Mouse (Mus musculus) hindbrain, embryonic 14.5 days (tissue): ENCODE measurements around the gene Tll2. TPM values are rescaled to one million over a fixed set of nuclear protein-coding genes. Genes with fewer than 3 reads are reported as not detected.
A peak's percentile ranks its signal among the peaks of the same experiment; 100 is the strongest.

Experiments used
- ATAC-seq: fragments of 200-750 bp; cut with Nextera tagmentation; 2 replicates; pipeline ENCODE4 v1.8.0; 2017; ENCODE audit warnings: moderate number of reproducible peaks, mild to moderate bottlenecking, moderate TSS enrichment, moderate library complexity; ENCODE audit not compliant: low FRiP score
- DNase-seq: peaks from one replicate; pipeline ENCODE4 v3.0.0-alpha.2; 2015; ENCODE audit warnings: low spot score
- H3K27ac ChIP-seq: fragments of 300-500 bp; sonication (generic); 2 replicates; pipeline ENCODE4 v1.5.1; 2014; ENCODE audit warnings: mild to moderate bottlenecking, moderate library complexity
- H3K27me3 ChIP-seq: fragments of 300-500 bp; sonication (generic); 2 replicates; pipeline ENCODE4 v1.6.1; 2014; ENCODE audit warnings: mild to moderate bottlenecking, low read length, mixed read lengths; ENCODE audit not compliant: control insufficient read depth, insufficient read depth
- H3K36me3 ChIP-seq: fragments of 300-500 bp; sonication (generic); replicated peaks from 2 replicates; pipeline ENCODE4 v1.6.1; 2014; ENCODE audit not compliant: control insufficient read depth, insufficient read depth
- H3K4me1 ChIP-seq: fragments of 300-500 bp; sonication (generic); replicated peaks from 2 replicates; pipeline ENCODE4 v1.6.1; 2014; ENCODE audit warnings: antibody characterized with exemption, low read length, mixed read lengths; ENCODE audit not compliant: control insufficient read depth, insufficient read depth
- H3K4me2 ChIP-seq: fragments of 300-500 bp; sonication (generic); replicated peaks from 2 replicates; pipeline ENCODE4 v1.6.1; 2014; ENCODE audit warnings: mild to moderate bottlenecking, moderate library complexity
- H3K4me3 ChIP-seq: fragments of 300-500 bp; sonication (generic); replicated peaks from 2 replicates; pipeline ENCODE4 v1.5.1; 2014; ENCODE audit warnings: mild to moderate bottlenecking, low read length
- H3K9ac ChIP-seq: fragments of 300-500 bp; sonication (generic); 2 replicates; pipeline ENCODE4 v1.6.1; 2014
- H3K9me3 ChIP-seq: fragments of 300-500 bp; sonication (generic); 2 replicates; pipeline ENCODE4 v1.6.1; 2016; ENCODE audit warnings: low read length; ENCODE audit not compliant: control insufficient read depth
- WGBS: fragments of 180-500 bp; shearing (Covaris S2); extraction: QIAGEN DNeasy Blood & Tissue Kit; methylation state at CpG from one replicate; pipeline ENCODE4 v1.1.7; 2014; 5-methylcytosine and 5-hydroxymethylcytosine counted together
- polyA plus RNA-seq: library from polyadenylated mRNA; unstranded; fragments of >200 nt; fragmentation: Nextera tagmentation; extraction: Ambion mirVana; gene quantifications from 2 replicates; pipeline ENCODE4 v1.2.1, GENCODE M21; 2014

Tll2 gene
- 0.59 and 1.3 TPM in 2 replicates for polyA plus RNA-seq

DNA sequence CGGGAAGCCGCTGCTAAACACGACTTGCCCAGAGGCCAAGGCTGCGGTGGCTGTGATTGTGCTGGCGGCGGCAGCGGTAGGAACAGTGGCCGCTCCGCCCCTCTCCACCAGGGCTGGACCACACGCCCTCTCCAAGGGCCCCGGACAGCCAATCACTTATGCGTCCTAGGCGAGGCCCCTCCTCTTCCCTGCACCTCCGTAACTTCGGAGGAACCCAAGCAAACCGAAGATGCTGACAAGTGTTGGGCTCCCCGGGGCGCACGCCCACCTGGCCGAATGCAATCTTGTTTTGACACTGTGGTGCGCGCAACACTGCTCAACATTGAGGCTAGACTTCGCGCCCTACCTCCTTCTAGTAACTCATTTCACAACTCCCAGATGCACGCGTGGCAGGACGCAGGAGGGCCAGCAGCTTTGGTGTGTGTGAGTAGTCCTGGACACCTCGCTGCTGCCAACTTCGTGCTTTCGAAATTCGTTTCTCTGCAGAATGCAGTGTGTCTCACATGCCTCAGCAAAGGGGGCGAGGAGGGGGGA, at the start of gene Tll2:
Gene Tll2, minus strand, starts transcription at position 25 of the 534 bp plus-strand sequence.
- H3K4me2 ChIP-seq, result peak within 1 kb of the TSS; percentile 98
- peak within 1 kb of the TSS; percentile 58 for H3K9ac ChIP-seq
- peaks cover 16% of the 10 kb centered on the region for H3K4me1 ChIP-seq
- H3K9me3 ChIP-seq, result no peaks in the 10 kb centered on the region
- WGBS, result 1% methylated on average over 32 of the region's 32 CpGs
- peaks cover 30% of the 10 kb centered on the region for H3K27me3 ChIP-seq
- DNase-seq, result peak; percentile 50
- H3K27ac ChIP-seq, result no peak within 1 kb of the TSS
- H3K36me3 ChIP-seq, result peaks cover 8% of the 10 kb centered on the region; the same call in 1 of the 2 replicates
- peak within 1 kb of the TSS; percentile 41 for H3K4me3 ChIP-seq
- ATAC-seq, result peak; percentile 90

DNA sequence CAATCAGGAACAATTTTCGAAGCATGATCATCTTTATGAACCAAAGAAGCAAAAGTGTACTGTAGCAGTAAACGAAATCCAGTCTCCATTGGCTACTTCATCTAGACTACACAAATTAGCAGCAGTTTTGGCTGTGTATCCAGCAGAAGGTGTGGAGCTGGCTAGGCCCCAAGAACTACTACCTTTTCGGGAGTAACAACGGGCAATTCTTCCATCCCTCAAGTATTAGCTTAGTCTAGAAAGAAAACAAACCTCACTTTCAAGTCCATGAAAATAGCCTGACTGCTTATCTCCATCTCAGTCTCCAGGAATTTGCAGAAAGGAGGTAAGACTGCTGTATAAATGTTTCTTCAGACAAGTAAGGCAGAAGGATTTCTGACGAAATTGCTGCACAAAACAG, 47.9 kb upstream of the Tll2 start:
- H3K4me2 ChIP-seq, result no peak overlapping the region
- no peaks in the 10 kb centered on the region for H3K27me3 ChIP-seq
- H3K36me3 ChIP-seq, result no peaks in the 10 kb centered on the region; the same call in 1 of the 2 replicates
- H3K27ac ChIP-seq, result no peak overlapping the region
- H3K4me3 ChIP-seq, result no peak overlapping the region
- WGBS, result 94% methylated on average over 5 of the region's 5 CpGs
- no peak overlapping the region for H3K9ac ChIP-seq
- no peaks in the 10 kb centered on the region for H3K4me1 ChIP-seq
- ATAC-seq, result no peak
- no peaks in the 10 kb centered on the region for H3K9me3 ChIP-seq
- no peak for DNase-seq

DNA sequence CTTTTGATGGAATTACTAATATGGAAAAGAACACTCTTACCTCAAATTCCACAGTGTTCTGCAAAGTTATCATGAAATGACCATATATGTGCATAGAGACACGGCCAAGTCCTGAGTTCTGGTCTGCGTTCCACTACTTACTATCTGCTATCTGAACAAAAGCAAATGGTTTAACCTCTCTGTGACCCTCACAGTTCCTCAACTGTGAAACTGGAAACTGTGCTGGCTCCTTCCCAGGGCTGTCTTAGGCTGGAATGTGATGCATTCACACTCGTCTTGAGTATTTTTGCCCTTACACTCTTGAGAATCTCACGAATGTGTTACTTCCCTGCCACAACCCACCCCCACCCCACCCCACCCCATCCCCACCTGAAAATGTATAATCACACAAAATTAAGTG, 42.3 kb upstream of the Tll2 start:
- no peaks in the 10 kb centered on the region for H3K4me1 ChIP-seq
- no peak overlapping the region for H3K27ac ChIP-seq
- no peak overlapping the region for H3K4me3 ChIP-seq
- no peaks in the 10 kb centered on the region for H3K9me3 ChIP-seq
- DNase-seq (no peak), ATAC-seq (no peak)
- peaks cover 21% of the 10 kb centered on the region for H3K36me3 ChIP-seq
- H3K9ac ChIP-seq, result no peak overlapping the region
- no peak overlapping the region for H3K4me2 ChIP-seq
- WGBS, result 84% methylated on average over 4 of the region's 4 CpGs
- H3K27me3 ChIP-seq, result no peaks in the 10 kb centered on the region

DNA sequence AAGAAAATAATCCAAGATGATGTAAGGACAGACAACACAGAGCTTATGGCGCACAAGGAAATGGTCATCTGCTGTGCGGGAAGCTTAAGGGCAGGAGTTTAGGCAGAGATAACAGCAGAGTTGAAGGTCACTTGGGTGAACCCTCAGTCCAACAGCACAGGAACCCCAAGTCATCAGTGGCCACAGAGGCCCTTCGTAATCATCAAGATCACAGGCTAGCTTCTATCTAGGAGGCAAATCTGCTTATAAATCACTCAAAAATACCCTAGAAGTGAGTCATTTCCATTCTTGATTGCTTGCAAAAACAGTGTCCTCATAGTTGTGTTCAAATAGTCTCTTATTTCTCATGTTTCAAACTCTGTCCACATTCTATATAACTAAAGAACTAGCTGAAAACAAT, 41.6 kb upstream of the Tll2 start:
- Histone ChIP-seq H3K9me3 (no peaks in the 10 kb centered on the region), H3K9ac (no peak overlapping the region), H3K36me3 (peaks cover 25% of the 10 kb centered on the region), H3K4me1 (no peaks in the 10 kb centered on the region), H3K4me2 (no peak overlapping the region), H3K4me3 (no peak overlapping the region), H3K27me3 (no peaks in the 10 kb centered on the region), H3K27ac (no peak overlapping the region)
- no peak for ATAC-seq
- 97% methylated on average over 3 of the region's 3 CpGs for WGBS
- no peak for DNase-seq

DNA sequence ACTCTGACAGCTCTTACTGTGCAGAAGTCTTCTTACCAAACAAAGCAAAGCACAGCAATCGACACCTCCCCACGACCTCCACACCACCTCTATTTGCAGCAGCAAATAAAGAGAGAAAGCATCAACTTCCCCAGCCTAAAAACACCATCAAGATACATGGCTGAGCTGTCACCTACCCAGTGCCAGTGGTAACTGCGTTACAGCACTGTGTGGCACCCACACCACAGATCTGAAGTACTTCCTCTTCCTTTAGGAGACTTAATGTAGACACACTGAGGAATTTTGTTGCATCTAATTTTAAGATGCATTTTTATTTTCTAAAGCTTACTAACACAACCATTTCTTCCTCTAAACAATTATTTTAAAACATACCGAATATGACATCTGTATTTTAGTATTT, 39.6 kb upstream of the Tll2 start:
- Histone ChIP-seq H3K4me3 (no peak overlapping the region), H3K9ac (no peak overlapping the region), H3K27ac (no peak overlapping the region), H3K4me2 (no peak overlapping the region), H3K4me1 (no peaks in the 10 kb centered on the region), H3K36me3 (peaks cover 45% of the 10 kb centered on the region), H3K9me3 (no peaks in the 10 kb centered on the region), H3K27me3 (no peaks in the 10 kb centered on the region)
- 88% methylated on average over 4 of the region's 4 CpGs for WGBS
- ATAC-seq (no peak), DNase-seq (no peak)

DNA sequence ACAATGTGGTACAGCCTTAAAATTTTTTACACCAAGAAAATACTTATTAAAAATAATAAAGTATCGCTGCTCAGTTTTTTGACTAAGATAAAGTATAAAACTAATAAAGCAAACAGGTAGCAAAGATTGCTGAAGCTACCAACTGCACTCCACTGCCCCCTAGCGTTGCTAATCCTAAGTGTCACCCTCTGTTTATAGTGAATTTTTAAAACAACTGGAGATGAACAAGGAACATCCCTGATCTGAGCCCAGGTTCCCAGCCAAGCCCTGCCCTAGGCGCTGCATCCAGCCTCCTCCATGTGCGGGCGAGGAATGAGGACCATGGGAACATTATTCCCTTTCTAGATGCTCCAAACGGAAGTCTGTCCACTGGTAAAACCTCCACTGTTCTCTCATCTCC, 37.9 kb upstream of the Tll2 start:
- no peak overlapping the region for H3K4me2 ChIP-seq
- no peaks in the 10 kb centered on the region for H3K9me3 ChIP-seq
- WGBS, result 65% methylated on average over 6 of the region's 6 CpGs
- ATAC-seq, result no peak
- no peaks in the 10 kb centered on the region for H3K27me3 ChIP-seq
- H3K4me1 ChIP-seq, result no peaks in the 10 kb centered on the region
- H3K9ac ChIP-seq, result no peak overlapping the region
- peak; percentile 86 for DNase-seq
- H3K36me3 ChIP-seq, result peaks cover 60% of the 10 kb centered on the region
- no peak overlapping the region for H3K4me3 ChIP-seq
- no peak overlapping the region for H3K27ac ChIP-seq

DNA sequence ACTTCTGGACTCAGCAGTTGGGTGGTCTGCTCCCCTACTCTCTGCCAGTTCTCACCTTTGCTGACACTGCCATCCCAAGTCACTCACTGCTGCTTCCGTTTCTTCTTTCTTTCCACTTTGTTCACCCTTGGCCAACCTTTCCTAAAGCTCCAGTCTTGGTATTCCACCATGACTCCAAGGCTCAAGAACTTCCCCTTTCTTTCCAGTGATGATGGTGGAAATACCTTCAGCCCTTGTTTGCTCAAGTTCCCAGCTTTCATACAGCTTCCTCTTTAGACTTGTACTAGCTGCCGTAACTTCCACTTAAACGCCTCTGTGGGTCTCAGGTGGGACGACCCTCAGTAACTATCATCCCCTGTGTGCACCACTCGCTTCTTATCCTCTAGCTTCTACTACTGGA, 35.4 kb upstream of the Tll2 start:
- Histone ChIP-seq H3K9ac (no peak overlapping the region), H3K4me3 (no peak overlapping the region), H3K36me3 (peaks cover 79% of the 10 kb centered on the region), H3K27ac (no peak overlapping the region), H3K9me3 (no peaks in the 10 kb centered on the region), H3K4me2 (no peak overlapping the region), H3K4me1 (no peaks in the 10 kb centered on the region), H3K27me3 (no peaks in the 10 kb centered on the region)
- WGBS, result 94% methylated on average over 5 of the region's 5 CpGs
- DNase-seq, result no peak
- ATAC-seq, result no peak

DNA sequence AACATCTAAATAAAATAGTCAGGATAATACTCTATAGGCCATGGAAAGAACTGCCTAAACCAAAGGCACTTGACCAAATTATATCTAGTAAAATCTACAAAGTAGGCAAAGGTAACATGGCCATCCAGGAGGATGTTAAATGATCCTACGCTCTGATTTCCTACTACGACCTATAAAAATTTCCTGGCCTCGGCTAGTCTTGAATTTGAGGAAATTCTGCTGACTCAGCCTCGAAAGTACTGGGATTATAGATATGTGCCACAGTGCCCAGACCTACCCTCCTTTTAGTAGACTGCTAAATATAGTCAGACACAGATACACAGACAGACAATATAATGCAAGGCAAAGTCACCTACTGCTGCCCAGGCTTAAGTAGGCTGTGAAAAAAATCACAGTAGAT, 27.1 kb upstream of the Tll2 start:
- ATAC-seq (no peak), DNase-seq (no peak)
- H3K27ac ChIP-seq, result no peak overlapping the region
- H3K9ac ChIP-seq, result no peak overlapping the region
- 95% methylated on average over 4 of the region's 4 CpGs for WGBS
- no peaks in the 10 kb centered on the region for H3K27me3 ChIP-seq
- H3K36me3 ChIP-seq, result peaks cover 77% of the 10 kb centered on the region
- no peaks in the 10 kb centered on the region for H3K9me3 ChIP-seq
- no peak overlapping the region for H3K4me3 ChIP-seq
- H3K4me2 ChIP-seq, result no peak overlapping the region
- H3K4me1 ChIP-seq, result no peaks in the 10 kb centered on the region

DNA sequence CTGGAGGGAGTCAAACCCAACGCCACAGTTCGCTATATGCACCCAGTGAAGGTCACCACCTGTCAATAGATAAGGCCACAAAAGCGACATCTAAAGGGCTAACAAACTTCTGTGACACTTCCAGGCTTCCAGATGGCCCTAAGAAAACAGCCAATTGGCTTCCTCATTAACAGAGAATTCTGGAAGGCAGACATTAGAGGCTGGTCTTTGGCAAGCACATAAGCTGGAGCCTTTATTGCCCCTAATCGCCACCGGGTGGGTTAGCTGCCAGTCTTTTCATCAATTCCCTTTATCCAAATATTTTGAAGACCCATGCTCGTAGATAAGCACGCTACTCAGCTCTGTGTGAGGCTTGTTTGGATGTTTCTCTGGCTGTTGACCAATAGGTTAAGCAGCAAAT, 1.7 kb upstream of the Tll2 start:
- DNase-seq (no peak), ATAC-seq (no peak)
- H3K9ac ChIP-seq, result no peak overlapping the region
- no peak overlapping the region for H3K4me3 ChIP-seq
- peaks cover 10% of the 10 kb centered on the region for H3K36me3 ChIP-seq
- WGBS, result 62% methylated on average over 7 of the region's 7 CpGs
- H3K4me1 ChIP-seq, result peaks cover 16% of the 10 kb centered on the region
- no peaks in the 10 kb centered on the region for H3K9me3 ChIP-seq
- H3K4me2 ChIP-seq, result no peak overlapping the region
- no peak overlapping the region for H3K27ac ChIP-seq
- peaks cover 30% of the 10 kb centered on the region for H3K27me3 ChIP-seq
